Mouse (Mus musculus) liver, postnatal 0 days (tissue): Measurements from ENCODE around the gene Npepps. TPM values are rescaled to one million over a fixed set of nuclear protein-coding genes. Genes with fewer than 3 reads are reported as not detected.

ENCODE experiments used
- ATAC-seq: fragments of 200-750 bp; cut with Nextera tagmentation; 2 replicates; pipeline ENCODE4 v1.8.0; 2017; ENCODE audit warnings: mild to moderate bottlenecking, moderate library complexity
- DNase-seq: peaks from one replicate; pipeline ENCODE4 v3.0.0-alpha.2; 2016
- H3K27ac ChIP-seq: fragments of 300-500 bp; sonication (generic); 2 replicates; pipeline ENCODE4 v1.5.1; 2014; ENCODE audit warnings: antibody characterized with exemption, moderate library complexity, mild to moderate bottlenecking, low read depth
- H3K27me3 ChIP-seq: fragments of 300-500 bp; sonication (generic); 2 replicates; pipeline ENCODE4 v1.6.1; 2014; ENCODE audit warnings: low read length, control low read depth, mixed read lengths; ENCODE audit not compliant: insufficient read depth
- H3K36me3 ChIP-seq: fragments of 300-500 bp; sonication (generic); replicated peaks from 2 replicates; pipeline ENCODE4 v1.6.1; 2014; ENCODE audit warnings: mild to moderate bottlenecking, control low read depth, low read length, moderate library complexity, mixed read lengths; ENCODE audit not compliant: insufficient read depth
- H3K4me1 ChIP-seq: fragments of 300-500 bp; sonication (generic); 2 replicates; pipeline ENCODE4 v1.6.1; 2014; ENCODE audit warnings: antibody characterized with exemption, mild to moderate bottlenecking, control low read depth; ENCODE audit not compliant: insufficient read depth
- H3K4me2 ChIP-seq: fragments of 300-500 bp; sonication (generic); 2 replicates; pipeline ENCODE4 v1.6.1; 2014; ENCODE audit warnings: low read depth, mild to moderate bottlenecking, low read length, moderate library complexity, mixed read lengths
- H3K4me3 ChIP-seq: fragments of 300-500 bp; sonication (generic); 2 replicates; pipeline ENCODE4 v1.5.1; 2014; ENCODE audit warnings: low read depth, low read length
- H3K9ac ChIP-seq: fragments of 300-500 bp; sonication (generic); replicated peaks from 2 replicates; pipeline ENCODE4 v1.6.1; 2014; ENCODE audit warnings: mild to moderate bottlenecking, moderate library complexity
- H3K9me3 ChIP-seq: fragments of 300-500 bp; sonication (generic); 2 replicates; pipeline ENCODE4 v1.6.1; 2016; ENCODE audit warnings: mild to moderate bottlenecking, control low read depth, low read length, mixed read lengths
- CTCF ChIP-seq: sonication (generic); IDR thresholded peaks from 2 replicates; pipeline ENCODE4 v1.5.1; 2016; ENCODE audit warnings: antibody characterized with exemption, low read depth
- EP300 ChIP-seq: IDR thresholded peaks from 2 replicates; pipeline ENCODE4 v1.6.1; 2016; ENCODE audit warnings: antibody characterized with exemption, low read depth, mild to moderate bottlenecking
- WGBS: fragments of 180-500 bp; shearing (Covaris S2); extraction: QIAGEN DNeasy Blood & Tissue Kit; methylation state at CpG from one replicate; pipeline ENCODE4 v1.1.7; 2014; ENCODE audit not compliant: insufficient replicate concordance; 5-methylcytosine and 5-hydroxymethylcytosine counted together
- polyA plus RNA-seq: library from polyadenylated mRNA; unstranded; fragments of >200 nt; fragmentation: Nextera tagmentation; extraction: Ambion mirVana; gene quantifications from 2 replicates; pipeline ENCODE4 v1.2.1, GENCODE M21; 2015

Gene Npepps
- polyA plus RNA-seq, 1 experiment from 2014 or later = 16.5 TPM

DNA sequence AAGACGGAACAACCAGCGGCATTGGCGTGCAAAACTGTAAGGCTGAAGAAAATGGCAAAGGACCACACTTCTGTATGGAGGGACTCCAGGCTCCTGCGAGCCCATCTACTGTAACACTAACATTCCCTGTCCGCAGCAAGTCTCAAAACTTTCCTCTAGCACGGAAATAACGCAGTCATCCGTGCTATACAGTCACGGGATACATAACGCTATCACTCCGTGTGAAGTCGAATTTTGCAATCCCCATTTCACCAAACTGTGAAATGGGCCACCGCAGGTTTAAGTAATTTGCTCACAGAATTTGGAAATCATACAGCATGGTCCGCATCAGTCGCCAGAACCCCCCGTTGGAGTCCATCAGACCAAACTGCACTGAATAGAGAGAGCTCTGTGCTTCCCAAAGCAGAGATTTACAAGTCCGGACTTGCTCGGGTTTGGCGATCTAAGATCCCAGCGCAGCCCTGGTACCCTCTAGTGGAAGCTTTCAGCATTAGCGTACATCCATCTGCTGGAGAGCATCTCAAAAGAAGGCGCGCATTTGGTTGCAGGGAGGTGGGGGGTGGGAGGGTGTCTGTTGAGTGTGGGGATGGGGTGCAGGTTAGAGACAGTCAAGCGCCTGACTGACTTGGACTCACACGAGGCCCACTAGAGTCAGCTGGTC is 29.6 kb upstream of the Npepps start:
- peak; percentile 60 for ATAC-seq
- TF ChIP-seq CTCF (peak; percentile 85), EP300 (no peak)
- Histone ChIP-seq H3K9ac (peak overlapping the region; percentile 57), H3K27ac (peak overlapping the region; percentile 80), H3K36me3 (no peaks in the 10 kb centered on the region), H3K4me2 (peak overlapping the region; percentile 89), H3K27me3 (peaks cover 6% of the 10 kb centered on the region; the same call in 1 of the 2 replicates), H3K4me1 (peaks cover 19% of the 10 kb centered on the region), H3K4me3 (peak overlapping the region; percentile 53), H3K9me3 (no peaks in the 10 kb centered on the region)
- DNase-seq = peak; percentile 68
- WGBS = under 1% methylated on average over 25 of the region's 25 CpGs

DNA sequence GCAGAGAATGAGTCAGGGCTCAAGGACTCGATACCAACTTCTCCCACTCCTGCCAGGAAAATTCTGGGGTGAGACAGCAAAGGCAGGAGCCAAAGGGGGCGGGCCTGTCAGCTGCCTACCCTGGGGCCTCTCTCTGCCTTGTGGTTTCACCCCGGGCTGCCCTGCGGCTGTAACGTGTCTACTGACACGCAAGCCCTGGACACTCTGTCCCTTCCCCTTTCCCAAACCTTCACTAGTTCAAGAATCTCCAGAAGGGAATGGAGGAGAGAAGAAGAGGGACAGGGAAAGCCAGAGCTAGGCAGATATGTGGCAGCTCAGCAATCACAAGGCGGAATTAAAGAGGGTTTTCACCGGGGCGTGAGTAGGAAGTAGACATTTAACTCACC is 29.0 kb upstream of the Npepps start:
- Histone ChIP-seq H3K27me3 (peaks cover 6% of the 10 kb centered on the region; the same call in 1 of the 2 replicates), H3K4me1 (peaks cover 16% of the 10 kb centered on the region), H3K4me2 (peak overlapping the region; percentile 89), H3K9ac (peak overlapping the region; percentile 57), H3K36me3 (no peaks in the 10 kb centered on the region), H3K27ac (peak overlapping the region; percentile 80), H3K4me3 (peak overlapping the region; percentile 53), H3K9me3 (no peaks in the 10 kb centered on the region)
- DNase-seq (peak; percentile 71), ATAC-seq (peak; percentile 70)
- TF ChIP-seq EP300 = no peak
- no peak for TF ChIP-seq CTCF
- 0% methylated on average over 9 of the region's 9 CpGs for WGBS

DNA sequence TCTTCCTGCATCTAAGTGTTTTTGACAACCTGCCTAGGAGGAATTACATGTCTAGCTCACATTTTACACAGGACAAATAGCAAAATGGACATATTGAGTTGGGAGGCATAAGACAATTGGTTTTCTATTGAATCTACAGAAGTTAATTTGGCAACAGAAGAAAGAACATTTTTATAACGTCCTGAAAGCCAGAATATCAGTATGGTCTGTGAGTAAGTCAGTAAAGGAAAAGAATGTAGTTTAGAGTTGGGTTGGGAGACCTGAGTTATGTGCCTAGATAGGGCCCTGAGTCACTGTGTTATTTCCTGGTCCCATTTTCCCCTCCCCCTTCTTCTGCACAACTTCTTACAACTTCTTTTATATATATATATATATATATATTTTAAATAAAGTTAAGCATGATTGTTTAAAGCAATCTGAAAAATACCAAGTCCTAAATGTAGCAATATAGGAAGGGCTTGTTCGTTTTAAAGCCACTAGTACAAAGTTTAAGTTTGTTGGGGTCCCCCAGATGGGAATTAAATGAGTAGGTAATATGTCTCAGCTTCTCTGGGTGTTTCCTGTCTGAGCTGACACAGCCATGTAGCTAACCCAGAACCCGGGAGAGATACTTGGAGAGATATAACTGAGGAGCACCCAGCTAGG is 28.5 kb upstream of the Npepps start:
- Histone ChIP-seq H3K36me3 (no peaks in the 10 kb centered on the region), H3K27ac (peak overlapping the region; percentile 80), H3K4me1 (peaks cover 16% of the 10 kb centered on the region), H3K4me3 (peak overlapping the region; percentile 53), H3K4me2 (peak overlapping the region; percentile 89), H3K27me3 (peaks cover 6% of the 10 kb centered on the region; the same call in 1 of the 2 replicates), H3K9me3 (no peaks in the 10 kb centered on the region), H3K9ac (peak overlapping the region; percentile 57)
- WGBS = 18% methylated on average over 3 of the region's 3 CpGs
- DNase-seq (no peak), ATAC-seq (no peak)
- TF ChIP-seq EP300 (no peak), CTCF (no peak)

GRCm38 (mm10) chr11:97307294-97308069 is 27.0 kb upstream of the Npepps start:
- no peak overlapping the region for H3K4me3 ChIP-seq
- DNase-seq (no peak), ATAC-seq (no peak)
- H3K27me3 ChIP-seq = peaks cover 6% of the 10 kb centered on the region; the same call in 1 of the 2 replicates
- no peaks in the 10 kb centered on the region for H3K9me3 ChIP-seq
- no peak overlapping the region for H3K27ac ChIP-seq
- no peak overlapping the region for H3K9ac ChIP-seq
- no peak for TF ChIP-seq CTCF
- no peak for TF ChIP-seq EP300
- H3K4me1 ChIP-seq = peaks cover 16% of the 10 kb centered on the region
- H3K4me2 ChIP-seq = no peak overlapping the region
- WGBS = 89% methylated on average over 11 of the region's 11 CpGs
- H3K36me3 ChIP-seq = no peaks in the 10 kb centered on the region

DNA sequence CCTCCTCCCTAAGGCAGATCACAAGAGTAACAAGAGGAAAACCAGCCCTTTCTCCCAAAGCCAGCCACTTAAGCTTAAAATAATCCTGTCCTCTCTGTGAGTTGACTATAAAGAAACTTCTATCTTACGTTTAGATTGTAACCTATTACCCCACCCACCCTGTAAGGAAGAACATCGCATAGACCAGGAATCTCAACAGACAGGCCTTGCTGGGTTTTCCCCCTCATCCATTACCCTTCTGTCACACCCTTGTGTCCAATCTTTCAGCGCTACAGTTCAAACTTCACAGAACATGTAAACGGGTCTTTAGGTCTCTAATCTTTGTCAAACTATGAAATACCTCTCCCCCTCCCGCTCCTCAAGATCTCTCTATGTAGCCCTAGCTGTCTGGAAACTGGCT is 24.2 kb upstream of the Npepps start:
- Histone ChIP-seq H3K27ac (no peak overlapping the region), H3K9ac (no peak overlapping the region), H3K27me3 (no peaks in the 10 kb centered on the region), H3K36me3 (no peaks in the 10 kb centered on the region), H3K4me2 (no peak overlapping the region), H3K9me3 (no peaks in the 10 kb centered on the region), H3K4me1 (peaks cover 5% of the 10 kb centered on the region), H3K4me3 (no peak overlapping the region)
- DNase-seq (no peak), ATAC-seq (no peak)
- TF ChIP-seq EP300 (no peak), CTCF (no peak)
- 75% methylated on average over 5 of the region's 5 CpGs for whole genome bisulfite sequencing

DNA sequence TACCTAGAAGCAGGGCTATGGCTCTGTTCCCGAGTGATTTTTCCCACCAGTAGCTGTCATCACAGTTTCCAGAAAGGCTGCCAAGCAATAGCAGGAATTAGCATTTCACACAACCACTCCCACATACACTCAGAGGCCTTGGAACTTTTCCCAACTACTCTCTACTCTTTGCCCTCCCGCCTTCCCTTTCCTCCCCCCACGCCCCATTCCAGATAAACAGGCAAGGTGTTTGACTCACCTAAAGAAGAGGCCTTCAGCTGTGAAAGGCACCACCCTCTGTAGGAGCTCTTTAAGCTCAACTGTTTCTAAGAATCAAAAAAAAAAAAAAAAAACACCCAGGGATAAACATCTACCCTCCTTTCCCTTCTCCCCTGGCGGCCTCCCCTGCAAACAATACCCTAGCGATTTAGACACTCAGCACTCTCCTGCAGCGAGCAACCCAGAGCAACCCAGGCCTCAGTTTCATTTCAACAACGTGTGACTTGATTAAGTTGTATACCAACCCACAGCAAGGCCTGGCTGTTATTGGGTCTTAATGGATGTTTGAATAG is 21.9 kb upstream of the Npepps start:
- H3K4me2 ChIP-seq = no peak overlapping the region
- no peaks in the 10 kb centered on the region for H3K9me3 ChIP-seq
- ATAC-seq (peak; percentile 41), DNase-seq (peak; percentile 34)
- 43% methylated on average over 7 of the region's 7 CpGs for WGBS
- no peaks in the 10 kb centered on the region for H3K36me3 ChIP-seq
- H3K27me3 ChIP-seq = no peaks in the 10 kb centered on the region
- TF ChIP-seq CTCF (no peak), EP300 (no peak; the same call in 1 of the 2 replicates)
- no peak overlapping the region for H3K9ac ChIP-seq
- no peak overlapping the region for H3K27ac ChIP-seq
- H3K4me3 ChIP-seq = no peak overlapping the region
- H3K4me1 ChIP-seq = no peaks in the 10 kb centered on the region; the same call in 1 of the 2 replicates
